Mouse (Mus musculus) layer of hippocampus, postnatal 10 days (tissue): Measurements from ENCODE around the gene Ifna4. TPM values are rescaled to one million over a fixed set of nuclear protein-coding genes. Genes with fewer than 3 reads are reported as not detected.
A peak's percentile ranks its signal among the peaks of the same experiment; 100 is the strongest.

Experiments
- DNase-seq, 2 experiments: peaks; one replicate each; pipeline ENCODE4 v3.0.0; 2021; ENCODE audit warnings: low spot score in 2 of 2
- total RNA-seq, 2 experiments: library from RNA; stranded (reverse); gene quantifications; 2 replicates each; pipeline ENCODE4 v1.2.3; 2021

Ifna4 gene
- total RNA-seq, 2 experiments from 2014 or later: not detected

GRCm38 (mm10) chr4:88865011-88865569 lies 23.4 kb downstream of the Ifna4 start:
- DNase-seq: no peak

GRCm38 (mm10) chr4:88867366-88867925 lies 25.8 kb downstream of the Ifna4 start:
- peak; percentile 82 to 88 for DNase-seq

- DNase-seq: peak; percentile 11 to 23
Measured at GRCm38 (mm10) chr4:88867926-88868911, 26.6 kb downstream of the Ifna4 start.

- DNase-seq: peak in 1 of 2 experiments; percentile 30
Measured at GRCm38 (mm10) chr4:88872691-88873090, 31.0 kb downstream of the Ifna4 start.

DNA sequence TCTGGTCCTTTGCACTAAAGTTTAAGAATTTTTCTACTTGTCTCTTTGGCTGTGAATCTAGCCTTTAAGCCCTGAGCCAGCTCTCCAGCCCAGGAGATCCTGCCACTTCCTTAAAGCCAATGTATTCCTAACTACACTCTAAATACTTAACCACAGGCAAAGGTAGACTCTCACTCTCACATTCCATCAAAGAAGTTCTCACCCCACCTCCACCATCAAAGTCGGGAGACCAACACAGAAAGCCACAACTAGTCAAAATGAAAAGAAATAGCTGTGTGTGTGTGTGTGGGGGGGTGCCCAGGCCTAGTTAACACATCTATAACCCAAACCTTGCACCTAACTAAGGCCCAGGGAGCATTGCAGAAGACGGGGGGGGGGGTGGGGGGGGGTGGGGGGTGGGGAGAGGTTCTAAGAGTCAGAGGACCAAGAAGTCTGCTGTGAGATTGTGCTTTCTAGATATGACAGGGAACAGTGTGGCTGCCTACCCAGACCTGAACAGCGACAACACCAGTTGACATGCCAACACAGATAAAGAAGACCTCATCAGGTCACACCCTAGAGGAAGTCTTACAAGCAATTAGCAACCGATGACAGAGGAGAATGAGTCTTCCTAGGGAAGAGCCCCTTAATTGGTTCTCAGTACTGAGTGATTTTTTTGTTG lies 33.9 kb downstream of the Ifna4 start:
- DNase-seq: no peak

GRCm38 (mm10) chr4:88876520-88876919 lies 34.9 kb downstream of the Ifna4 start:
- no peak for DNase-seq

DNA sequence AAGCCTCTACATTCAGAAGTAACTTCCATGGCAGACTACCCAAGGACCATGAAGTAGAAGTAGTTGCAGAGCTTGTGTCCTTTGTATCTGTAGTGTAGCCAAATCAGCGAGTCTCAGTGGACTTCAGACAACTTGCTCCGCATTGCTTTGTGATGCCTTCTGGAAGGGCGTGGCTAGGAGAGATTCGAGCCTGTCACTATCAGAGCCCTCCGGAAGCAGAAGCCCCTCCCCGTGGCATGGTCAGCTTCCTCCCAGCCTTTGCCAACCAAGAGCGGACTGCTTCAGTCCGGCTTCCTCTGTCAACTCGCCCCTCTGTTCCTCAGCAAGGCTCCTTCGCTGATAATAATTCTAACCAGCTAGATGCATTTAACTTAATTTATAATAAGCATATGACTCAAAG lies 36.6 kb downstream of the Ifna4 start:
- DNase-seq: no peak

DNA sequence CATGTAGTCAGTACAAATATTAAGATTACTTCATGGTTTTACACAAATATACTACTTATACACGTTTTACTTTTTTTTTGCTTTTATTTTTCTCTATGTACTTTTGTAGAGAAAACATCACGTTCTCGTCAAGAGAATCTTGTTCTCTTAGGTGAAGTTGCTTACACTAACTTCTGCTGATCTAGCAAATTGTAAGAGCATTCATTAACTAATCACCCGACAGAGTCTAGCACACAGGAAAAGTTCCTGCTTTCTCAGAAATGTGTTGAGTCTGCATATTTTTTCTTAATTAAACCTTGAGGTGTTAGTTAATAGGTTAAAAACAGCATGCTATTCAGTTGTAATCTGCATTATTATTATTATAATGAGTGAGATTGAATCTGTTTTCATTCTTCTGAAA lies 37.1 kb downstream of the Ifna4 start:
- DNase-seq: no peak

DNA sequence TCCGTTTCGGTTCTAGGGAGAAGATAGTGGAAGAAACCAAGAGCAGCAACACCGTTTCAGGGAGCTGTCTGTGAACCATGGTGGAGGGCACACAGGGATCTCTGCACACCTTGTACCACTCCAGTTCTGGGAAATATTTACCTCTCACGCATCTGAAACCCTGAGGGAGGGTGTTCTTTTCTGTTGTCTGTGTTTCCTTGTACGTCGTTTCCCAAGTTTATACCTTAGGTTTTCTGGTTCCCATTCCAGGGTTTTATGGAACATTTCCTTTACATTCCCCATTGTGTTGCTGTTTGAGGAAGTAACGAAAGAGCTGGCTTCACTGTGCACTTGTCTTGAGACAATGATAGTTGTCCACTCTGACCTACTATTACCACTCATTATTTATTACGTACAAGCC lies 38.4 kb downstream of the Ifna4 start, which contains the start of gene Ifne:
Gene Ifne, minus strand, starts transcription at position 101 of the 400 bp plus-strand sequence.
- DNase-seq: no peak

GRCm38 (mm10) chr4:88888236-88888635 lies 46.6 kb downstream of the Ifna4 start:
- no peak for DNase-seq

Other genes with a start within 250 kb of the Ifna4 start
- gene Ifna9, start 249.5 kb upstream of the Ifna4 start, total RNA-seq: not detected
- gene Ifna12, start 238.5 kb upstream of the Ifna4 start, total RNA-seq: not detected
- gene C87499, start 207.4 kb upstream of the Ifna4 start, total RNA-seq: not detected
- gene Ifna13, start 197.4 kb upstream of the Ifna4 start, total RNA-seq: not detected
- gene Ifna16, start 164.9 kb upstream of the Ifna4 start, total RNA-seq: not detected
- gene Ifna2, start 157.9 kb upstream of the Ifna4 start, total RNA-seq: not detected
- gene Ifnab, start 150.5 kb upstream of the Ifna4 start, total RNA-seq: not detected
- gene Gm26566, start 120.1 kb upstream of the Ifna4 start, total RNA-seq: 1 to 10 TPM; 1.2 to 1.3 TPM
- gene Klhl9, start 119.4 kb upstream of the Ifna4 start, total RNA-seq: 100 to 1,000 TPM; 102 to 104 TPM
- not detected for gene Gm13271, start 87.0 kb upstream of the Ifna4 start, total RNA-seq
- gene Gm13283, start 81.7 kb upstream of the Ifna4 start, total RNA-seq: not detected
- gene Gm13290, start 68.0 kb upstream of the Ifna4 start, total RNA-seq: not detected
- not detected for gene Gm13289, start 64.9 kb upstream of the Ifna4 start, total RNA-seq
- gene Gm13272, start 62.0 kb upstream of the Ifna4 start, total RNA-seq: not detected
- not detected for gene Ifnz, start 59.7 kb upstream of the Ifna4 start, total RNA-seq
- gene Gm13276, start 56.2 kb upstream of the Ifna4 start, total RNA-seq: not detected
- gene Gm13277, start 53.2 kb upstream of the Ifna4 start, total RNA-seq: not detected
- not detected for gene Gm13278, start 50.3 kb upstream of the Ifna4 start, total RNA-seq
- not detected for gene Gm13275, start 47.4 kb upstream of the Ifna4 start, total RNA-seq
- not detected for gene Gm13279, start 44.5 kb upstream of the Ifna4 start, total RNA-seq
- gene Gm13285, start 42.2 kb upstream of the Ifna4 start, total RNA-seq: not detected
- not detected for gene Gm13287, start 38.6 kb upstream of the Ifna4 start, total RNA-seq
- not detected for gene Gm13288, start 36.3 kb upstream of the Ifna4 start, total RNA-seq
- gene Ifna7, start 25.6 kb upstream of the Ifna4 start, total RNA-seq: not detected
- not detected for gene Ifna11, start 21.9 kb upstream of the Ifna4 start, total RNA-seq
- not detected for gene Ifna6, start 14.4 kb upstream of the Ifna4 start, total RNA-seq
- not detected for gene Ifna5, start 6.3 kb upstream of the Ifna4 start, total RNA-seq
- not detected for gene Ifna1, start 8.2 kb downstream of the Ifna4 start, total RNA-seq
- gene Ifne, start 38.3 kb downstream of the Ifna4 start, total RNA-seq: not detected